Mouse (Mus musculus) MEL (cell line): ENCODE results near the gene Plxdc2. TPM values are rescaled to one million over a fixed set of nuclear protein-coding genes. Genes with fewer than 3 reads are reported as not detected.

Experiments
- DNase-seq: peaks from one replicate; pipeline ENCODE4 v3.0.0; 2011; ENCODE audit warnings: low read depth, low spot score
- H3K27ac ChIP-seq: 2 replicates; pipeline ENCODE4 v1.5.1; 2012; ENCODE audit warnings: low read depth, mild to moderate bottlenecking, control low read depth, low read length, moderate library complexity; ENCODE audit not compliant: control insufficient read depth
- H3K27me3 ChIP-seq, 2 experiments: fragments of 150-350 bp in 1 of 2; sonication (generic) in 1 of 2; 2 replicates each; pipeline ENCODE4 v1.6.1; 2012; ENCODE audit warnings: low read length in 2 of 2, mild to moderate bottlenecking in 2 of 2, improper control_type of control experiment in 1 of 2, moderate library complexity in 1 of 2; ENCODE audit not compliant: insufficient read depth in 2 of 2, control insufficient read depth in 1 of 2
- H3K36me3 ChIP-seq, 2 experiments: 2 replicates each; pipeline ENCODE4 v1.6.1; 2012 to 2014; ENCODE audit warnings: low read length in 2 of 2, improper control_type of control experiment in 1 of 2, inconsistent platforms in 1 of 2, mild to moderate bottlenecking in 1 of 2; ENCODE audit not compliant: insufficient read depth in 2 of 2, control insufficient read depth in 1 of 2
- H3K4me1 ChIP-seq, 2 experiments: fragments of 150-350 bp in 1 of 2; sonication (generic) in 1 of 2; 2 replicates each; pipeline ENCODE4 v1.6.1; 2012; ENCODE audit warnings: low read length in 2 of 2, improper control_type of control experiment in 1 of 2, mild to moderate bottlenecking in 1 of 2; ENCODE audit not compliant: insufficient read depth in 2 of 2, control insufficient read depth in 1 of 2
- H3K4me3 ChIP-seq, 2 experiments: fragments of 150-350 bp in 1 of 2; sonication (generic) in 1 of 2; 2 replicates each; pipeline ENCODE4 v1.5.1; 2012; ENCODE audit warnings: low read depth in 2 of 2, low read length in 2 of 2, mild to moderate bottlenecking in 2 of 2, moderate library complexity in 2 of 2, control low read depth in 1 of 2, improper control_type of control experiment in 1 of 2; ENCODE audit not compliant: control insufficient read depth in 1 of 2, insufficient read depth in 1 of 2
- H3K79me2 ChIP-seq: 2 replicates; pipeline ENCODE4 v1.6.1; 2012; ENCODE audit warnings: mild to moderate bottlenecking, low read length, moderate library complexity; ENCODE audit not compliant: control insufficient read depth, poor library complexity, insufficient read depth
- H3K9ac ChIP-seq: 2 replicates; pipeline ENCODE4 v1.6.1; 2012; ENCODE audit warnings: low read depth, mild to moderate bottlenecking, control low read depth, low read length, moderate library complexity; ENCODE audit not compliant: control insufficient read depth, poor library complexity, severe bottlenecking
- H3K9me3 ChIP-seq: fragments of 150-350 bp; sonication (generic); replicated peaks from 2 replicates; pipeline ENCODE4 v1.6.1; 2012; ENCODE audit warnings: mild to moderate bottlenecking, low read length, improper control_type of control experiment, moderate library complexity; ENCODE audit not compliant: insufficient read depth
- BHLHE40 ChIP-seq: IDR thresholded peaks from 2 replicates; pipeline ENCODE4 v1.6.1; 2012; ENCODE audit warnings: low read depth, mild to moderate bottlenecking, inconsistent platforms, low read length, improper control_type of control experiment, borderline replicate concordance
- CHD1 ChIP-seq: IDR thresholded peaks from 2 replicates; pipeline ENCODE4 v1.6.1; 2012; ENCODE audit warnings: low read depth, mild to moderate bottlenecking, inconsistent platforms, low read length, improper control_type of control experiment
- CTCF ChIP-seq, 3 experiments: IDR thresholded peaks in 2 of 3; conservative IDR thresholded peaks in 1 of 3; 2 replicates each; pipeline ENCODE4 v1.5.1; 2011 to 2012; ENCODE audit warnings: low read length in 3 of 3, low read depth in 2 of 3, mild to moderate bottlenecking in 2 of 3, improper control_type of control experiment in 1 of 3, inconsistent platforms in 1 of 3, mixed read lengths in 1 of 3, moderate library complexity in 1 of 3; ENCODE audit not compliant: control insufficient read depth in 1 of 3, insufficient read depth in 1 of 3, poor library complexity in 1 of 3, severe bottlenecking in 1 of 3
- E2F4 ChIP-seq: IDR thresholded peaks from 2 replicates; pipeline ENCODE4 v1.6.1; 2011; ENCODE audit warnings: low read depth, low read length, improper control_type of control experiment, borderline replicate concordance
- ELF1 ChIP-seq: IDR thresholded peaks from 2 replicates; pipeline ENCODE4 v1.6.1; 2014; ENCODE audit warnings: low read depth, mild to moderate bottlenecking, inconsistent platforms, low read length, improper control_type of control experiment, moderate library complexity
- EP300 ChIP-seq, 2 experiments: IDR thresholded peaks; 2 replicates each; pipeline ENCODE4 v1.6.1; 2011; ENCODE audit warnings: improper control_type of control experiment in 2 of 2, low read length in 2 of 2, low read depth in 1 of 2, mild to moderate bottlenecking in 1 of 2
- HCFC1 ChIP-seq: IDR thresholded peaks from 2 replicates; pipeline ENCODE4 v1.6.1; 2012; ENCODE audit warnings: low read depth, mild to moderate bottlenecking, inconsistent platforms, low read length, improper control_type of control experiment, moderate library complexity
- JUND ChIP-seq: IDR thresholded peaks from 2 replicates; pipeline ENCODE4 v1.6.1; 2011; ENCODE audit warnings: low read depth, mild to moderate bottlenecking, improper control_type of control experiment, low read length
- MAX ChIP-seq: IDR thresholded peaks from 2 replicates; pipeline ENCODE4 v1.6.1; 2011; ENCODE audit warnings: low read length, improper control_type of control experiment
- MEF2A ChIP-seq: IDR thresholded peaks from 2 replicates; pipeline ENCODE4 v1.6.1; 2014; ENCODE audit warnings: low read depth, mild to moderate bottlenecking, inconsistent platforms, low read length, improper control_type of control experiment; ENCODE audit not compliant: poor library complexity, insufficient replicate concordance, severe bottlenecking; ENCODE audit errors: extremely low read depth
- MYB ChIP-seq: IDR thresholded peaks from 2 replicates; pipeline ENCODE4 v1.6.1; 2011; ENCODE audit warnings: mild to moderate bottlenecking, low read depth, low read length, improper control_type of control experiment
- MYC ChIP-seq: IDR thresholded peaks from 2 replicates; pipeline ENCODE4 v1.6.1; 2011; ENCODE audit warnings: low read depth, mild to moderate bottlenecking, low read length, improper control_type of control experiment, moderate library complexity
- NRF1 ChIP-seq: IDR thresholded peaks from 2 replicates; pipeline ENCODE4 v1.6.1; 2014; ENCODE audit warnings: low read depth, mild to moderate bottlenecking, inconsistent platforms, low read length, improper control_type of control experiment, moderate library complexity; ENCODE audit not compliant: poor library complexity, insufficient read depth, severe bottlenecking
- POLR2AphosphoS2 ChIP-seq: IDR thresholded peaks from 2 replicates; pipeline ENCODE4 v1.6.1; 2011; ENCODE audit warnings: low read length, improper control_type of control experiment
- RCOR1 ChIP-seq: IDR thresholded peaks from 2 replicates; pipeline ENCODE4 v1.6.1; 2012; ENCODE audit warnings: low read depth, mild to moderate bottlenecking, inconsistent platforms, low read length, improper control_type of control experiment
- SIN3A ChIP-seq: IDR thresholded peaks from 2 replicates; pipeline ENCODE4 v1.6.1; 2012; ENCODE audit warnings: low read length, improper control_type of control experiment, inconsistent platforms
- TCF12 ChIP-seq: IDR thresholded peaks from 2 replicates; pipeline ENCODE4 v1.6.1; 2014; ENCODE audit warnings: low read depth, mild to moderate bottlenecking, inconsistent platforms, low read length, improper control_type of control experiment, moderate library complexity
- UBTF ChIP-seq: IDR thresholded peaks from 2 replicates; pipeline ENCODE4 v1.6.1; 2012; ENCODE audit warnings: low read depth, mild to moderate bottlenecking, inconsistent platforms, low read length, improper control_type of control experiment, moderate library complexity, borderline replicate concordance; ENCODE audit not compliant: insufficient read depth
- USF1 ChIP-seq: IDR thresholded peaks from 2 replicates; pipeline ENCODE4 v1.6.1; 2014; ENCODE audit warnings: low read depth, mild to moderate bottlenecking, inconsistent platforms, low read length, improper control_type of control experiment, moderate library complexity
- polyA plus RNA-seq, 2 experiments: library from polyadenylated mRNA; stranded (reverse) in 1 of 2; unstranded in 1 of 2; fragments of >175 nt in 1 of 2; fragments of >200 nt in 1 of 2; gene quantifications; 2 replicates each; pipeline versions ENCODE4 v1.2.1 to v1.2.4; 2012; ENCODE audit warnings: low replicate concordance in 2 of 2, low read depth in 1 of 2; ENCODE audit not compliant: insufficient read length in 2 of 2, insufficient read depth in 1 of 2, missing spikeins in 1 of 2
- total RNA-seq: library from RNA; depleted of rRNA; stranded (reverse); fragments of 300-350 nt; gene quantifications from 2 replicates; pipeline ENCODE4 v1.2.3, GENCODE M21; 2012

The Plxdc2 gene
- total and polyA plus RNA-seq, 3 experiments = not detected

GRCm38 (mm10) chr2:16578153-16578552 is 222.0 kb downstream of the Plxdc2 start:
- H3K9me3 ChIP-seq = no peaks in the 10 kb centered on the region
- no peak overlapping the region for H3K27ac ChIP-seq
- no peaks in the 10 kb centered on the region for H3K4me1 ChIP-seq
- H3K27me3 ChIP-seq = no peaks in the 10 kb centered on the region
- H3K9ac ChIP-seq = no peak overlapping the region
- no peaks in the 10 kb centered on the region for H3K79me2 ChIP-seq
- no peaks in the 10 kb centered on the region for H3K36me3 ChIP-seq
- H3K4me3 ChIP-seq = no peak overlapping the region
- no peak for DNase-seq
- TF ChIP-seq BHLHE40 (no peak), MYC (no peak), NRF1 (no peak), MYB (no peak), E2F4 (no peak), HCFC1 (no peak)

- H3K4me3 ChIP-seq = no peak overlapping the region
- H3K79me2 ChIP-seq = no peaks in the 10 kb centered on the region
- no peaks in the 10 kb centered on the region for H3K27me3 ChIP-seq
- H3K27ac ChIP-seq = no peak overlapping the region
- no peak for TF ChIP-seq CHD1
- no peak for TF ChIP-seq CTCF (IDR thresholded peaks at IDR 0.05 in 2 of 3, conservative IDR thresholded peaks at IDR 0.05 in 1 of 3; ENCODE audit: control insufficient read depth in 1 of 3, insufficient read depth in 1 of 3, low read depth in 2 of 3, low read length in 3 of 3, poor library complexity in 1 of 3, severe bottlenecking in 1 of 3)
- TF ChIP-seq USF1 = no peak
- TF ChIP-seq JUND = no peak
- no peak for TF ChIP-seq EP300 (IDR thresholded peaks at IDR 0.05; ENCODE audit: low read depth in 1 of 2, low read length in 2 of 2)
- TF ChIP-seq MEF2A = no peak
- no peak for TF ChIP-seq TCF12
- H3K4me1 ChIP-seq = no peaks in the 10 kb centered on the region
- DNase-seq = no peak
- no peaks in the 10 kb centered on the region for H3K36me3 ChIP-seq
- H3K9ac ChIP-seq = no peak overlapping the region
- H3K9me3 ChIP-seq = no peaks in the 10 kb centered on the region
Observed at GRCm38 (mm10) chr2:16588546-16588945, 232.4 kb downstream of the Plxdc2 start.

- Histone ChIP-seq H3K4me1 (no peaks in the 10 kb centered on the region), H3K79me2 (no peaks in the 10 kb centered on the region), H3K27ac (no peak overlapping the region), H3K4me3 (no peak overlapping the region), H3K36me3 (no peaks in the 10 kb centered on the region), H3K9me3 (no peaks in the 10 kb centered on the region), H3K9ac (no peak overlapping the region), H3K27me3 (no peaks in the 10 kb centered on the region)
- no peak for DNase-seq
- TF ChIP-seq MAX (no peak), UBTF (no peak), EP300 (IDR thresholded peaks at IDR 0.05; ENCODE audit: low read depth in 1 of 2, low read length in 2 of 2) (no peak), SIN3A (no peak), NRF1 (no peak), ELF1 (no peak), RCOR1 (no peak), BHLHE40 (no peak), POLR2AphosphoS2 (no peak)
Observed at GRCm38 (mm10) chr2:16595451-16595850, 239.3 kb downstream of the Plxdc2 start.
